8 mouse cellular contexts compared by ENCODE assay signal in genomic region chr12:85286941-85287340, GRCm38 (mm10). TPM values are rescaled to one million over a fixed set of nuclear protein-coding genes. Genes with fewer than 3 reads are reported as not detected.
A peak's percentile ranks its signal among the peaks of the same experiment; 100 is the strongest.
DNase-seq lines count a peak whose midpoint lies in the region; ATAC-seq and TF ChIP-seq lines count a peak whose summit lies in the region.

No protein-coding gene starts in this region.

- no peak overlapping the region for H3ac ChIP-seq in myocyte (ENCODE audit: control insufficient read depth, insufficient read length)

- no peaks in the 10 kb centered on the region for H3K79me2 ChIP-seq in myocyte (ENCODE audit: control insufficient read depth, insufficient read depth)

- no peak overlapping the region for H3K9ac ChIP-seq in kidney, postnatal 0 days (ENCODE audit: low read depth, low read length)
- no peak overlapping the region for H3K9ac ChIP-seq in heart, embryonic 11.5 days (ENCODE audit: low read depth, low read length)

- H3K36me3 ChIP-seq in kidney, postnatal 0 days (ENCODE audit: insufficient read depth, low read length) = no peaks in the 10 kb centered on the region
- H3K36me3 ChIP-seq in myocyte (ENCODE audit: control insufficient read depth, insufficient read depth) = no peaks in the 10 kb centered on the region
- H3K36me3 ChIP-seq in heart, embryonic 11.5 days (ENCODE audit: control insufficient read depth, insufficient read depth, low read length) = no peaks in the 10 kb centered on the region

- H3K4me1 ChIP-seq in kidney, postnatal 0 days (replicated peaks; ENCODE audit: insufficient read depth, low read length) = peaks cover 15% of the 10 kb centered on the region; the same call in 1 of the 2 replicates
- H3K4me1 ChIP-seq in heart, embryonic 11.5 days (ENCODE audit: control insufficient read depth, insufficient read depth, low read length) = 0 out of 2 replicates have a peak, but pooled peaks cover 8% of the 10 kb centered on the region

- ATAC-seq in kidney, postnatal 0 days (replicated peaks; ENCODE audit: low FRiP score, low read depth) = no peak
- ATAC-seq in heart, embryonic 11.5 days (replicated peaks; ENCODE audit: insufficient number of reproducible peaks, low FRiP score, low TSS enrichment) = no peak

- peak; percentile 78 for DNase-seq in kidney, postnatal 0 days (ENCODE audit: low spot score)
- no peak for DNase-seq in kidney, adult 11 months
- DNase-seq in CD4-positive, CD25-positive, alpha-beta regulatory T cell, adult 2 months (ENCODE audit: low read depth, low spot score) = peak; percentile 71
- peak; percentile 71 for DNase-seq in ZHBTc4 (ENCODE audit: low read depth, low spot score)
- no peak for DNase-seq in adrenal gland, adult 18-20 months (ENCODE audit: low spot score in 2 of 2)
- DNase-seq in Muller cell, postnatal 12 days (ENCODE audit: inconsistent ontology term) = no peak

- no peaks in the 10 kb centered on the region for H3K27me3 ChIP-seq in kidney, postnatal 0 days (ENCODE audit: insufficient read depth, low read length)
- H3K27me3 ChIP-seq in myocyte (ENCODE audit: control insufficient read depth, insufficient read depth, insufficient read length) = no peaks in the 10 kb centered on the region
- H3K27me3 ChIP-seq in heart, embryonic 11.5 days (ENCODE audit: control insufficient read depth, insufficient read depth, low read length) = peaks cover 5% of the 10 kb centered on the region

- no peak overlapping the region for H3K27ac ChIP-seq in kidney, postnatal 0 days
- H3K27ac ChIP-seq in heart, embryonic 11.5 days (ENCODE audit: low read depth, low read length) = no peak overlapping the region

- 29% methylated on average over 2 of the region's 5 CpGs for WGBS in kidney, postnatal 0 days
- WGBS in heart, embryonic 11.5 days (ENCODE audit: insufficient replicate concordance) = 34% methylated on average over 3 of the region's 5 CpGs

- no peak for TF ChIP-seq POLR2A in myocyte (IDR thresholded peaks at IDR 0.05; ENCODE audit: insufficient read length, low read depth)

- no peaks in the 10 kb centered on the region for H3K9me3 ChIP-seq in kidney, postnatal 0 days (replicated peaks; ENCODE audit: low read length)
- no peaks in the 10 kb centered on the region for H3K9me3 ChIP-seq in heart, embryonic 11.5 days (replicated peaks; ENCODE audit: control insufficient read depth, low read length)

- peak; percentile 76 for TF ChIP-seq CTCF in kidney, postnatal 0 days (IDR thresholded peaks at IDR 0.05; ENCODE audit: low read depth)

- H3K4me2 ChIP-seq in kidney, postnatal 0 days (ENCODE audit: low read length) = no peak overlapping the region
- peak overlapping the region; percentile 83 for H3K4me2 ChIP-seq in myocyte (ENCODE audit: low read depth)
- no peak overlapping the region for H3K4me2 ChIP-seq in heart, embryonic 11.5 days

- no peak overlapping the region for H3K4me3 ChIP-seq in kidney, postnatal 0 days (replicated peaks; ENCODE audit: low read depth, low read length)
- peak overlapping the region; percentile 46 for H3K4me3 ChIP-seq in myocyte
- no peak overlapping the region for H3K4me3 ChIP-seq in heart, embryonic 11.5 days (ENCODE audit: low read depth, low read length)

TF ChIP-seq in myocyte, 11 proteins besides CTCF, POLR2A, EP300 and RAD21:
- no peak for TF ChIP-seq TCF12 (IDR thresholded peaks at IDR 0.05; ENCODE audit: insufficient read depth, poor library complexity, severe bottlenecking)

RNA-seq across cellular contexts. Expression of gene Acyp1, which starts 1.3 kb away (rescaled TPM):
- 79.6 and 87.7 TPM in 2 replicates for polyA plus RNA-seq in kidney, postnatal 0 days (2015; fragmentation: Nextera tagmentation; extraction: Ambion mirVana)
- polyA plus RNA-seq in myocyte (2012; fragmentation: generic; extraction: Trizol) = 22.0 TPM
- 10 to 100 TPM; 30.1 to 37.4 TPM for total RNA-seq in adrenal gland, adult 18-20 months (2021)
- polyA plus RNA-seq in heart, embryonic 11.5 days (2014; fragmentation: Nextera tagmentation; extraction: Ambion mirVana) = 68.6 and 70.6 TPM in 2 replicates

RNA-seq across cellular contexts. Expression of gene Zc2hc1c, which starts 1.4 kb away (rescaled TPM):
- polyA plus RNA-seq in kidney, postnatal 0 days (2015; fragmentation: Nextera tagmentation; extraction: Ambion mirVana) = 3.5 TPM in 2 replicates
- polyA plus RNA-seq in myocyte (2012; fragmentation: generic; extraction: Trizol) = 1.7 TPM
- 1 to 10 TPM; 1.8 to 2.1 TPM for total RNA-seq in adrenal gland, adult 18-20 months (2021)
- 0.69 and 0.93 TPM in 2 replicates for polyA plus RNA-seq in heart, embryonic 11.5 days (2014; fragmentation: Nextera tagmentation; extraction: Ambion mirVana)

RNA-seq across cellular contexts. Expression of gene Mlh3, which starts 16.5 kb away (rescaled TPM):
- 7.1 and 7.3 TPM in 2 replicates for polyA plus RNA-seq in kidney, postnatal 0 days (2015; fragmentation: Nextera tagmentation; extraction: Ambion mirVana)
- 1.4 TPM for polyA plus RNA-seq in myocyte (2012; fragmentation: generic; extraction: Trizol)
- total RNA-seq in adrenal gland, adult 18-20 months (2021) = 1 to 10 TPM; 8.0 to 9.2 TPM
- polyA plus RNA-seq in heart, embryonic 11.5 days (2014; fragmentation: Nextera tagmentation; extraction: Ambion mirVana) = 6.7 and 8.3 TPM in 2 replicates

RNA-seq across cellular contexts. Expression of gene Nek9, which starts 52.2 kb away (rescaled TPM):
- polyA plus RNA-seq in kidney, postnatal 0 days (2015; fragmentation: Nextera tagmentation; extraction: Ambion mirVana) = 15.5 and 16.4 TPM in 2 replicates
- polyA plus RNA-seq in myocyte (2012; fragmentation: generic; extraction: Trizol) = 40.4 TPM
- total RNA-seq in adrenal gland, adult 18-20 months (2021) = 10 to 100 TPM; 90.7 to 95.5 TPM
- polyA plus RNA-seq in heart, embryonic 11.5 days (2014; fragmentation: Nextera tagmentation; extraction: Ambion mirVana) = 10.5 and 15.6 TPM in 2 replicates

Comparison
In these comparisons a context has a peak if more than half of its experiments do, and no peak if none do; other contexts are left out.
1. DNase-seq: peak in kidney, postnatal 0 days (single experiment), CD4-positive, CD25-positive, alpha-beta regulatory T cell, adult 2 months (single experiment) and ZHBTc4 (single experiment); none in kidney, adult 11 months (single experiment), adrenal gland, adult 18-20 months (0 of 2) and Muller cell, postnatal 12 days (single experiment).